In genomic region chr11:115618732-115619516, GRCm38 (mm10) we compare ENCODE assay signal across 12 mouse cellular contexts.
"Had no signal": no experiment of that assay in that cellular context is flagged by ENCODE, and none has a peak within 500 bp of the region (broad histone marks: within the 10 kb centered on the region; RNA-seq: fewer than 3 reads in every experiment).

No protein-coding gene starts in this region.

- H3K9me3 ChIP-seq: intestine, embryonic 15.5 days; limb, embryonic 10.5 days; midbrain, embryonic 10.5 days; neural tube, embryonic 13.5 days had no signal

- H3K4me3 ChIP-seq: intestine, embryonic 15.5 days; left cerebral cortex, adult 2 months; limb, embryonic 10.5 days; midbrain, embryonic 10.5 days; myocyte; neural tube, embryonic 13.5 days had no signal

- H3K27me3 ChIP-seq: intestine, embryonic 15.5 days had no signal

- H3K4me1 ChIP-seq: intestine, embryonic 15.5 days; neural tube, embryonic 13.5 days had no signal

- H3K9ac ChIP-seq: intestine, embryonic 15.5 days; neural tube, embryonic 13.5 days had no signal

- DNase-seq: lung, adult 18-20 months; midbrain, embryonic 14.5 days; retina, postnatal 1 day; thymus, postnatal 36 days had no signal

- H3K27ac ChIP-seq: intestine, embryonic 15.5 days; kidney, postnatal 0 days; left cerebral cortex, adult 2 months; limb, embryonic 10.5 days; midbrain, embryonic 10.5 days; neural tube, embryonic 13.5 days had no signal

- ATAC-seq: intestine, embryonic 15.5 days; lung, postnatal 0 days had no signal

- H3K4me2 ChIP-seq: intestine, embryonic 15.5 days; neural tube, embryonic 13.5 days had no signal
